Mouse (Mus musculus) ES-E14 (cell line): ENCODE measurements at regions not wholly inside any gene's neighbourhood (a gene's known extent, or its start where the extent isn't known, plus 50 kb on each side); places are given as distances from the start of the nearest gene placed in this dataset.

ENCODE experiments used
- CHD2 ChIP-seq: IDR thresholded peaks from 2 replicates; pipeline ENCODE4 v1.6.1; 2014; ENCODE audit warnings: mild to moderate bottlenecking, low read depth, low read length, inconsistent platforms
- MAFK ChIP-seq: IDR thresholded peaks from 2 replicates; pipeline ENCODE4 v1.6.1; 2014; ENCODE audit warnings: mild to moderate bottlenecking, low read depth, low read length, inconsistent platforms; ENCODE audit not compliant: insufficient read depth
- ZC3H11A ChIP-seq: IDR thresholded peaks from 2 replicates; pipeline ENCODE4 v1.6.1; 2012; ENCODE audit warnings: low read depth, mild to moderate bottlenecking, inconsistent platforms, low read length, borderline replicate concordance

- TF ChIP-seq MAFK = no peak
- TF ChIP-seq CHD2 = no peak
- no peak for TF ChIP-seq ZC3H11A
Measured at GRCm38 (mm10) chr14:72293677-72294387, 197.8 kb downstream of the Gm9195 start.
